Mouse (Mus musculus) layer of hippocampus, postnatal 36 days (tissue): ENCODE measurements around the gene Lingo2. TPM values are rescaled to one million over a fixed set of nuclear protein-coding genes. Genes with fewer than 3 reads are reported as not detected.

ENCODE experiments used
- microRNA-seq, 2 experiments: library from miRNA; unstranded; fragments of <30 nt; microRNA quantifications; one replicate each; pipeline ENCODE4 v1.2.0; 2021
- total RNA-seq, 2 experiments: library from RNA; stranded (reverse); gene quantifications; 2 replicates each; pipeline ENCODE4 v1.2.3; 2021

The Lingo2 gene
- total RNA-seq, 2 experiments from 2014 or later, result 44.6 to 49.2 TPM

Small RNA genes lying within 50 kb of the gene (microRNA-seq; reads per million reads assigned to microRNA genes)
- gene Mir873a, result 0 reads per million in 2 experiments
- 0 reads per million in 2 experiments for gene Mir873b
- 0 reads per million in 2 experiments for gene Mir876
